Mouse (Mus musculus) CH12.LX (cell line): Measurements from ENCODE around the gene Creb5. TPM values are rescaled to one million over a fixed set of nuclear protein-coding genes. Genes with fewer than 3 reads are reported as not detected.
A peak's percentile ranks its signal among the peaks of the same experiment; 100 is the strongest.

Experiments used
- DNase-seq: peaks from one replicate; pipeline ENCODE4 v3.0.0-alpha.2; 2013; ENCODE audit errors: extremely low read depth
- H3K27ac ChIP-seq: 2 replicates; pipeline ENCODE4 v1.5.1; 2012; ENCODE audit warnings: low read depth, mild to moderate bottlenecking, control low read depth, moderate library complexity; ENCODE audit not compliant: insufficient read depth
- H3K27me3 ChIP-seq: replicated peaks from 2 replicates; pipeline ENCODE3; 2012; ENCODE audit warnings: inconsistent platforms
- H3K36me3 ChIP-seq, 2 experiments: replicated peaks in 1 of 2; 2 replicates each; pipeline versions ENCODE3 to v1.6.1; 2012; ENCODE audit warnings: inconsistent platforms in 1 of 2, low read length in 1 of 2, mild to moderate bottlenecking in 1 of 2, mixed read lengths in 1 of 2, moderate library complexity in 1 of 2; ENCODE audit not compliant: control insufficient read depth in 1 of 2, insufficient read depth in 1 of 2
- H3K4me1 ChIP-seq, 2 experiments: 2 replicates each; pipeline ENCODE4 v1.6.1; 2012; ENCODE audit warnings: inconsistent platforms in 1 of 2, moderate library complexity in 1 of 2; ENCODE audit not compliant: insufficient read depth in 2 of 2, control insufficient read depth in 1 of 2
- H3K4me2 ChIP-seq: 2 replicates; pipeline ENCODE4 v1.6.1; 2012; ENCODE audit warnings: low read depth, mild to moderate bottlenecking, control low read depth; ENCODE audit not compliant: poor library complexity, insufficient read depth, severe bottlenecking
- H3K4me3 ChIP-seq, 3 experiments: fragments of 150-350 bp in 1 of 3; sonication (generic) in 1 of 3; replicated peaks in 1 of 3; 2 replicates each; pipeline versions ENCODE3 to v1.5.1; 2011 to 2012; ENCODE audit warnings: low read depth in 2 of 3, low read length in 2 of 3, mild to moderate bottlenecking in 2 of 3, moderate library complexity in 2 of 3, control low read depth in 1 of 3, improper control_type of control experiment in 1 of 3, inconsistent platforms in 1 of 3, mixed read lengths in 1 of 3; ENCODE audit not compliant: poor library complexity in 1 of 3
- H3K79me2 ChIP-seq: replicated peaks from 2 replicates; pipeline ENCODE4 v1.6.1; 2012; ENCODE audit warnings: mild to moderate bottlenecking, moderate library complexity; ENCODE audit not compliant: control insufficient read depth, poor library complexity, insufficient read depth, severe bottlenecking; ENCODE audit errors: extremely low read depth
- H3K9ac ChIP-seq: 2 replicates; pipeline ENCODE4 v1.6.1; 2012; ENCODE audit warnings: low read depth, mild to moderate bottlenecking, control low read depth, moderate library complexity; ENCODE audit not compliant: insufficient read depth
- H3K9me3 ChIP-seq: replicated peaks from 2 replicates; pipeline ENCODE3; 2012; ENCODE audit warnings: low read length, inconsistent platforms, mixed read lengths
- BHLHE40 ChIP-seq: IDR thresholded peaks from 2 replicates; pipeline ENCODE4 v1.6.1; 2011; ENCODE audit warnings: mild to moderate bottlenecking, low read depth, low read length, improper control_type of control experiment
- CHD2 ChIP-seq: IDR thresholded peaks from 2 replicates; pipeline ENCODE4 v1.6.1; 2011; ENCODE audit warnings: low read length, improper control_type of control experiment
- E2F4 ChIP-seq: IDR thresholded peaks from 2 replicates; pipeline ENCODE4 v1.6.1; 2011; ENCODE audit warnings: low read depth, low read length, improper control_type of control experiment; ENCODE audit not compliant: insufficient replicate concordance
- ELF1 ChIP-seq: IDR thresholded peaks from 2 replicates; pipeline ENCODE4 v1.6.1; 2014; ENCODE audit warnings: low read depth, mild to moderate bottlenecking, inconsistent platforms, low read length, improper control_type of control experiment
- EP300 ChIP-seq: IDR thresholded peaks from 2 replicates; pipeline ENCODE4 v1.6.1; 2011; ENCODE audit warnings: low read length, improper control_type of control experiment
- ETS1 ChIP-seq: conservative IDR thresholded peaks from 2 replicates; pipeline ENCODE4 v1.6.1; 2012; ENCODE audit warnings: low read depth, mild to moderate bottlenecking, inconsistent platforms, low read length, improper control_type of control experiment, moderate library complexity
- HCFC1 ChIP-seq: IDR thresholded peaks from 2 replicates; pipeline ENCODE4 v1.6.1; 2012; ENCODE audit warnings: low read depth, mild to moderate bottlenecking, inconsistent platforms, low read length, improper control_type of control experiment
- IRF4 ChIP-seq: IDR thresholded peaks from 2 replicates; pipeline ENCODE4 v1.6.1; 2014; ENCODE audit warnings: low read depth, mild to moderate bottlenecking, inconsistent platforms, low read length, improper control_type of control experiment
- JUN ChIP-seq: IDR thresholded peaks from 2 replicates; pipeline ENCODE4 v1.6.1; 2011; ENCODE audit warnings: low read depth, mild to moderate bottlenecking, low read length, improper control_type of control experiment, moderate library complexity; ENCODE audit not compliant: insufficient read depth
- JUND ChIP-seq: conservative IDR thresholded peaks from 2 replicates; pipeline ENCODE4 v1.6.1; 2011; ENCODE audit warnings: low read depth, low read length, improper control_type of control experiment
- KAT2A ChIP-seq: IDR thresholded peaks from 2 replicates; pipeline ENCODE4 v1.6.1; 2012; ENCODE audit warnings: low read length, improper control_type of control experiment, inconsistent platforms; ENCODE audit not compliant: insufficient replicate concordance
- MAFK ChIP-seq: IDR thresholded peaks from 2 replicates; pipeline ENCODE4 v1.6.1; 2011; ENCODE audit warnings: low read length, improper control_type of control experiment; ENCODE audit not compliant: insufficient replicate concordance
- MAX ChIP-seq: IDR thresholded peaks from 2 replicates; pipeline ENCODE4 v1.6.1; 2011; ENCODE audit warnings: low read length, improper control_type of control experiment
- MAZ ChIP-seq: IDR thresholded peaks from 2 replicates; pipeline ENCODE4 v1.6.1; 2012; ENCODE audit warnings: low read depth, mild to moderate bottlenecking, inconsistent platforms, low read length, improper control_type of control experiment, moderate library complexity
- MEF2A ChIP-seq: IDR thresholded peaks from 2 replicates; pipeline ENCODE4 v1.6.1; 2014; ENCODE audit warnings: low read depth, mild to moderate bottlenecking, inconsistent platforms, low read length, improper control_type of control experiment, borderline replicate concordance
- MXI1 ChIP-seq: IDR thresholded peaks from 2 replicates; pipeline ENCODE4 v1.6.1; 2011; ENCODE audit warnings: mild to moderate bottlenecking, low read depth, low read length, improper control_type of control experiment
- MYC ChIP-seq: IDR thresholded peaks from 2 replicates; pipeline ENCODE4 v1.6.1; 2011; ENCODE audit warnings: low read depth, mild to moderate bottlenecking, improper control_type of control experiment, low read length
- NELFE ChIP-seq: IDR thresholded peaks from 2 replicates; pipeline ENCODE4 v1.6.1; 2011; ENCODE audit warnings: low read depth, low read length, improper control_type of control experiment
- NRF1 ChIP-seq: IDR thresholded peaks from 2 replicates; pipeline ENCODE4 v1.6.1; 2014; ENCODE audit warnings: low read depth, mild to moderate bottlenecking, inconsistent platforms, low read length, improper control_type of control experiment, moderate library complexity
- PAX5 ChIP-seq: IDR thresholded peaks from 2 replicates; pipeline ENCODE4 v1.6.1; 2012; ENCODE audit warnings: low read length, inconsistent platforms, mixed read lengths
- POLR2A ChIP-seq: IDR thresholded peaks from 2 replicates; pipeline ENCODE4 v1.6.1; 2011; ENCODE audit warnings: low read depth, mild to moderate bottlenecking, improper control_type of control experiment, low read length
- POLR2AphosphoS2 ChIP-seq: IDR thresholded peaks from 2 replicates; pipeline ENCODE4 v1.6.1; 2011; ENCODE audit warnings: low read depth, low read length, improper control_type of control experiment
- RAD21 ChIP-seq: IDR thresholded peaks from 2 replicates; pipeline ENCODE4 v1.6.1; 2011; ENCODE audit warnings: low read depth, mild to moderate bottlenecking, low read length, improper control_type of control experiment, moderate library complexity
- RCOR1 ChIP-seq: conservative IDR thresholded peaks from 2 replicates; pipeline ENCODE4 v1.6.1; 2012; ENCODE audit warnings: low read depth, mild to moderate bottlenecking, inconsistent platforms, low read length, improper control_type of control experiment
- SIN3A ChIP-seq: IDR thresholded peaks from 2 replicates; pipeline ENCODE4 v1.6.1; 2012; ENCODE audit warnings: low read length, improper control_type of control experiment, inconsistent platforms
- TBP ChIP-seq: conservative IDR thresholded peaks from 2 replicates; pipeline ENCODE4 v1.6.1; 2011; ENCODE audit warnings: low read depth, low read length, improper control_type of control experiment
- TCF12 ChIP-seq: IDR thresholded peaks from 2 replicates; pipeline ENCODE4 v1.6.1; 2014; ENCODE audit warnings: low read depth, mild to moderate bottlenecking, inconsistent platforms, low read length, improper control_type of control experiment
- UBTF ChIP-seq: IDR thresholded peaks from 2 replicates; pipeline ENCODE4 v1.6.1; 2012; ENCODE audit warnings: low read depth, mild to moderate bottlenecking, inconsistent platforms, low read length, improper control_type of control experiment, moderate library complexity
- USF1 ChIP-seq: IDR thresholded peaks from 2 replicates; pipeline ENCODE4 v1.6.1; 2014; ENCODE audit warnings: low read depth, mild to moderate bottlenecking, inconsistent platforms, low read length, improper control_type of control experiment
- ZNF384 ChIP-seq: IDR thresholded peaks from 2 replicates; pipeline ENCODE4 v1.6.1; 2012; ENCODE audit warnings: low read depth, low read length, improper control_type of control experiment, inconsistent platforms
- dilution Hi-C: fragments of 300-500 bp; cut with MboI; formaldehyde crosslinking; loops from 2 replicates; pipeline ENCODE4 v1.14.3; 2020; ENCODE audit warnings: low sequenced_read_pairs; ENCODE audit not compliant: extremely low pct_unique_long_range_greater_than_20kb, extremely low pct_ligation_motif_present
- in situ Hi-C: fragments of 300-500 bp; cut with MboI; formaldehyde crosslinking; loops from 3 replicates; pipeline ENCODE4 v1.14.3; 2019; ENCODE audit warnings: low sequenced_read_pairs, low pct_ligation_motif_present, low pct_unique_long_range_greater_than_20kb, mixed read lengths
- polyA plus RNA-seq: library from polyadenylated mRNA; unstranded; fragments of >175 nt; gene quantifications from 2 replicates; pipeline ENCODE4 v1.2.1, GENCODE M21; 2012; ENCODE audit warnings: low read depth; ENCODE audit not compliant: insufficient read length
- total RNA-seq, 2 experiments: library from RNA; depleted of rRNA; stranded (reverse); fragments of 300-350 nt in 1 of 2; fragments of >200 nt in 1 of 2; gene quantifications; 2 replicates each; pipeline ENCODE4 v1.2.3; 2012 to 2014

Creb5 gene
- total and polyA plus RNA-seq, 3 experiments, result 0.68 to 2.1 (median 0.86) TPM

GRCm38 (mm10) chr6:53707795-53708194 is 420.7 kb downstream of the Creb5 start:
- H3K79me2 ChIP-seq, result no peaks in the 10 kb centered on the region
- H3K27me3 ChIP-seq, result no peaks in the 10 kb centered on the region
- no peak overlapping the region for H3K4me2 ChIP-seq
- H3K4me3 ChIP-seq, result no peak overlapping the region
- in situ Hi-C loops (loop anchor here (25.0 kb wide), 1 partner anchor 420 kb away; the partner anchor contains the start of gene Creb5), dilution Hi-C loops (no loop called here)
- H3K27ac ChIP-seq, result no peak overlapping the region
- TF ChIP-seq ELF1 (peak; percentile 18; the same call in 1 of the 2 replicates), TBP (no peak)
- H3K4me1 ChIP-seq, result peaks cover 39 to 75% of the 10 kb centered on the region in 2 experiments
- H3K36me3 ChIP-seq, result no peaks in the 10 kb centered on the region
- no peak for DNase-seq
- H3K9me3 ChIP-seq, result no peaks in the 10 kb centered on the region
- H3K9ac ChIP-seq, result no peak overlapping the region

GRCm38 (mm10) chr6:53709694-53710442 is 422.8 kb downstream of the Creb5 start:
- DNase-seq, result peak; percentile 90
- Histone ChIP-seq H3K79me2 (no peaks in the 10 kb centered on the region), H3K4me2 (peak overlapping the region; percentile 56), H3K9ac (no peak overlapping the region), H3K36me3 (no peaks in the 10 kb centered on the region), H3K4me3 (peak overlapping the region in 1 of 3 experiments; percentile 5), H3K4me1 (peaks cover 33 to 69% of the 10 kb centered on the region in 2 experiments), H3K9me3 (no peaks in the 10 kb centered on the region), H3K27me3 (no peaks in the 10 kb centered on the region), H3K27ac (peak overlapping the region; percentile 68)
- in situ Hi-C loops (loop anchor here (25.0 kb wide), 1 partner anchor 423 kb away; the partner anchor contains the start of gene Creb5), dilution Hi-C loops (no loop called here)
- TF ChIP-seq JUND (peak; percentile 100), KAT2A (no peak), POLR2AphosphoS2 (no peak), CHD2 (peak; percentile 83), TBP (peak; percentile 94), POLR2A (peak; percentile 72; the same call in 1 of the 2 replicates), ZNF384 (peak; percentile 46; the same call in 1 of the 2 replicates), HCFC1 (peak; percentile 32), SIN3A (peak; percentile 73), BHLHE40 (peak; percentile 89), MAZ (no peak), EP300 (peak; percentile 100), TCF12 (peak; percentile 89), ETS1 (peak; percentile 94), USF1 (no peak), NRF1 (no peak), E2F4 (0 out of 2 replicates have a peak, but pooled peaks have one; percentile 64), MXI1 (peak; percentile 74; the same call in 1 of the 2 replicates), MEF2A (peak; percentile 94), JUN (peak; percentile 99), UBTF (peak; percentile 86), PAX5 (no peak), ELF1 (peak; percentile 36; the same call in 1 of the 2 replicates), RCOR1 (peak; percentile 98), MAX (peak; percentile 96), MAFK (peak; percentile 71), RAD21 (no peak; the same call in none of the 2 replicates), MYC (peak; percentile 98), IRF4 (peak; percentile 100), NELFE (peak; percentile 34; the same call in 1 of the 2 replicates)
